ENCODE assay signal across 9 mouse cellular contexts in genomic region chr13:111996910-111997309, GRCm38 (mm10).
DNase-seq lines count a peak whose midpoint lies in the region; ATAC-seq and TF ChIP-seq lines count a peak whose summit lies in the region.
"Had no signal": no experiment of that assay in that cellular context is flagged by ENCODE, and none has a peak within 500 bp of the region (broad histone marks: within the 10 kb centered on the region; RNA-seq: fewer than 3 reads in every experiment).

No protein-coding gene starts in this region.

- 0 out of 2 replicates have a peak, but pooled peaks cover 6% of the 10 kb centered on the region for H3K4me1 ChIP-seq in forebrain, postnatal 0 days (ENCODE audit: insufficient read depth)
- peaks cover 22% of the 10 kb centered on the region for H3K4me1 ChIP-seq in forebrain, embryonic 12.5 days
- peaks cover 21% of the 10 kb centered on the region for H3K4me1 ChIP-seq in midbrain, embryonic 15.5 days
- H3K4me1 ChIP-seq in liver, embryonic 11.5 days (replicated peaks; ENCODE audit: control insufficient read depth, insufficient read depth, low read length), result 0 out of 2 replicates have a peak, but pooled peaks cover 3% of the 10 kb centered on the region

- no peaks in the 10 kb centered on the region for H3K27me3 ChIP-seq in forebrain, postnatal 0 days (ENCODE audit: insufficient read depth, low read length)
- peaks cover 3% of the 10 kb centered on the region; the same call in 1 of the 2 replicates for H3K27me3 ChIP-seq in forebrain, embryonic 12.5 days
- H3K27me3 ChIP-seq in midbrain, embryonic 15.5 days (replicated peaks), result no peaks in the 10 kb centered on the region
- no peaks in the 10 kb centered on the region for H3K27me3 ChIP-seq in liver, embryonic 11.5 days (replicated peaks; ENCODE audit: control insufficient read depth, insufficient read depth, low read length)

- no peak for TF ChIP-seq CTCF in forebrain, postnatal 0 days (IDR thresholded peaks at IDR 0.05; ENCODE audit: low read depth)

- H3K36me3 ChIP-seq in forebrain, postnatal 0 days (ENCODE audit: insufficient read depth), result no peaks in the 10 kb centered on the region
- no peaks in the 10 kb centered on the region for H3K36me3 ChIP-seq in forebrain, embryonic 12.5 days (replicated peaks)
- no peaks in the 10 kb centered on the region for H3K36me3 ChIP-seq in midbrain, embryonic 15.5 days (replicated peaks)
- no peaks in the 10 kb centered on the region for H3K36me3 ChIP-seq in liver, embryonic 11.5 days (ENCODE audit: control insufficient read depth, insufficient read depth, low read length)
- H3K36me3 ChIP-seq: liver, embryonic 15.5 days had no signal

- 69% methylated on average over 11 of the region's 11 CpGs for WGBS in forebrain, postnatal 0 days
- 71% methylated on average over 11 of the region's 11 CpGs for WGBS in forebrain, embryonic 12.5 days
- WGBS in midbrain, embryonic 15.5 days, result 53% methylated on average over 11 of the region's 11 CpGs
- 80% methylated on average over 11 of the region's 11 CpGs for WGBS in liver, embryonic 11.5 days

- no peak overlapping the region for H3K9ac ChIP-seq in forebrain, postnatal 0 days
- no peak overlapping the region for H3K9ac ChIP-seq in forebrain, embryonic 12.5 days
- H3K9ac ChIP-seq in midbrain, embryonic 15.5 days, result no peak overlapping the region
- H3K9ac ChIP-seq in liver, embryonic 11.5 days (ENCODE audit: low read depth, low read length), result no peak overlapping the region
- H3K9ac ChIP-seq: liver, embryonic 15.5 days had no signal

- ATAC-seq in forebrain, postnatal 0 days, result peak; percentile 62
- ATAC-seq in forebrain, embryonic 12.5 days (ENCODE audit: low FRiP score), result no peak
- peak; percentile 43 for ATAC-seq in midbrain, embryonic 15.5 days (replicated peaks)
- no peak for ATAC-seq in liver, embryonic 11.5 days (replicated peaks; ENCODE audit: low FRiP score)

- H3K4me3 ChIP-seq in forebrain, postnatal 0 days (ENCODE audit: low read depth, low read length), result no peak overlapping the region
- no peak overlapping the region for H3K4me3 ChIP-seq in forebrain, embryonic 12.5 days (replicated peaks)
- H3K4me3 ChIP-seq in midbrain, embryonic 15.5 days, result no peak overlapping the region
- no peak overlapping the region for H3K4me3 ChIP-seq in liver, embryonic 11.5 days (ENCODE audit: low read depth, low read length)
- H3K4me3 ChIP-seq: liver, embryonic 15.5 days had no signal

- H3K9me3 ChIP-seq in forebrain, postnatal 0 days (ENCODE audit: low read length), result no peaks in the 10 kb centered on the region
- no peaks in the 10 kb centered on the region for H3K9me3 ChIP-seq in forebrain, embryonic 12.5 days
- H3K9me3 ChIP-seq in midbrain, embryonic 15.5 days, result no peaks in the 10 kb centered on the region
- H3K9me3 ChIP-seq in liver, embryonic 11.5 days (ENCODE audit: control insufficient read depth, low read length), result no peaks in the 10 kb centered on the region
- H3K9me3 ChIP-seq: liver, embryonic 15.5 days had no signal

- H3K27ac ChIP-seq in forebrain, postnatal 0 days (ENCODE audit: low read depth, low read length), result no peak overlapping the region
- no peak overlapping the region for H3K27ac ChIP-seq in forebrain, embryonic 12.5 days
- H3K27ac ChIP-seq in midbrain, embryonic 15.5 days, result no peak overlapping the region
- H3K27ac ChIP-seq in liver, embryonic 11.5 days (ENCODE audit: low read depth, low read length), result no peak overlapping the region
- H3K27ac ChIP-seq: liver, embryonic 15.5 days had no signal

- peak; percentile 50 for DNase-seq in forebrain, postnatal 0 days
- peak; percentile 80 for DNase-seq in Muller cell, postnatal 12 days (ENCODE audit: inconsistent ontology term)
- DNase-seq in frontal cortex, postnatal 10 days (ENCODE audit: low spot score in 2 of 2), result peak; percentile 22 to 43
- peak; percentile 43 to 70 for DNase-seq in kidney, adult 8-10 months
- no peak for DNase-seq in natural killer cell, adult 2 months (ENCODE audit: low spot score in 2 of 2)
- no peak for DNase-seq in liver, embryonic 11.5 days (ENCODE audit: low spot score)

- H3K4me2 ChIP-seq in forebrain, postnatal 0 days (ENCODE audit: low read depth), result no peak overlapping the region
- H3K4me2 ChIP-seq in forebrain, embryonic 12.5 days, result no peak overlapping the region
- no peak overlapping the region for H3K4me2 ChIP-seq in midbrain, embryonic 15.5 days
- no peak overlapping the region for H3K4me2 ChIP-seq in liver, embryonic 11.5 days
- H3K4me2 ChIP-seq: liver, embryonic 15.5 days had no signal

Comparison
In these comparisons a context has a peak if more than half of its experiments do, and no peak if none do; other contexts are left out.
1. ATAC-seq: peak in forebrain, postnatal 0 days (single experiment) and midbrain, embryonic 15.5 days (single experiment); none in forebrain, embryonic 12.5 days (single experiment) and liver, embryonic 11.5 days (single experiment).
2. DNase-seq: peak in forebrain, postnatal 0 days (single experiment), Muller cell, postnatal 12 days (single experiment), frontal cortex, postnatal 10 days (2 of 2) and kidney, adult 8-10 months (2 of 2); none in natural killer cell, adult 2 months (0 of 2) and liver, embryonic 11.5 days (single experiment).